Mouse (Mus musculus) lung, embryonic 16.5 days (tissue): ENCODE measurements around the gene Pelp1. TPM values are rescaled to one million over a fixed set of nuclear protein-coding genes. Genes with fewer than 3 reads are reported as not detected.

Source experiments
- ATAC-seq: fragments of 200-750 bp; cut with Nextera tagmentation; 2 replicates; pipeline ENCODE4 v1.8.0; 2017; ENCODE audit warnings: low read depth, mild to moderate bottlenecking, moderate library complexity
- H3K27ac ChIP-seq: fragments of 300-500 bp; sonication (generic); 2 replicates; pipeline ENCODE4 v1.5.1; 2014; ENCODE audit warnings: mild to moderate bottlenecking, control low read depth, low read length
- H3K27me3 ChIP-seq: fragments of 300-500 bp; sonication (generic); 2 replicates; pipeline ENCODE4 v1.6.1; 2014; ENCODE audit warnings: low read depth, low read length, mixed read lengths; ENCODE audit not compliant: control insufficient read depth, insufficient read depth
- H3K36me3 ChIP-seq: fragments of 300-500 bp; sonication (generic); 2 replicates; pipeline ENCODE4 v1.6.1; 2014; ENCODE audit warnings: low read length; ENCODE audit not compliant: control insufficient read depth, insufficient read depth
- H3K4me1 ChIP-seq: fragments of 300-500 bp; sonication (generic); replicated peaks from 2 replicates; pipeline ENCODE4 v1.6.1; 2014; ENCODE audit warnings: low read length, mixed read lengths; ENCODE audit not compliant: control insufficient read depth, insufficient read depth
- H3K4me2 ChIP-seq: fragments of 300-500 bp; sonication (generic); 2 replicates; pipeline ENCODE4 v1.6.1; 2014; ENCODE audit warnings: low read depth, low read length, control low read depth
- H3K4me3 ChIP-seq: fragments of 300-500 bp; sonication (generic); 2 replicates; pipeline ENCODE4 v1.5.1; 2014; ENCODE audit warnings: mild to moderate bottlenecking, low read length, control low read depth
- H3K9ac ChIP-seq: fragments of 300-500 bp; sonication (generic); 2 replicates; pipeline ENCODE4 v1.6.1; 2014; ENCODE audit warnings: low read length, control low read depth
- H3K9me3 ChIP-seq: fragments of 300-500 bp; sonication (generic); 2 replicates; pipeline ENCODE4 v1.6.1; 2016; ENCODE audit warnings: low read length; ENCODE audit not compliant: control insufficient read depth
- WGBS: fragments of 180-500 bp; shearing (Covaris S2); extraction: QIAGEN DNeasy Blood & Tissue Kit; methylation state at CpG from one replicate; pipeline ENCODE4 v1.1.7; 2014; 5-methylcytosine and 5-hydroxymethylcytosine counted together
- polyA plus RNA-seq: library from polyadenylated mRNA; unstranded; fragments of >200 nt; fragmentation: Nextera tagmentation; extraction: Ambion mirVana; gene quantifications from 2 replicates; pipeline ENCODE4 v1.2.1, GENCODE M21; 2015

Pelp1 gene
- 36.3 and 37.3 TPM in 2 replicates for polyA plus RNA-seq

- peak; percentile 99 for ATAC-seq
- under 1% methylated on average over 59 of the region's 59 CpGs for WGBS
Measured at GRCm38 (mm10) chr11:70409594-70410296, at the start of gene Pelp1. Gene Pelp1 (minus strand): TSS chr11:70410031.

DNA sequence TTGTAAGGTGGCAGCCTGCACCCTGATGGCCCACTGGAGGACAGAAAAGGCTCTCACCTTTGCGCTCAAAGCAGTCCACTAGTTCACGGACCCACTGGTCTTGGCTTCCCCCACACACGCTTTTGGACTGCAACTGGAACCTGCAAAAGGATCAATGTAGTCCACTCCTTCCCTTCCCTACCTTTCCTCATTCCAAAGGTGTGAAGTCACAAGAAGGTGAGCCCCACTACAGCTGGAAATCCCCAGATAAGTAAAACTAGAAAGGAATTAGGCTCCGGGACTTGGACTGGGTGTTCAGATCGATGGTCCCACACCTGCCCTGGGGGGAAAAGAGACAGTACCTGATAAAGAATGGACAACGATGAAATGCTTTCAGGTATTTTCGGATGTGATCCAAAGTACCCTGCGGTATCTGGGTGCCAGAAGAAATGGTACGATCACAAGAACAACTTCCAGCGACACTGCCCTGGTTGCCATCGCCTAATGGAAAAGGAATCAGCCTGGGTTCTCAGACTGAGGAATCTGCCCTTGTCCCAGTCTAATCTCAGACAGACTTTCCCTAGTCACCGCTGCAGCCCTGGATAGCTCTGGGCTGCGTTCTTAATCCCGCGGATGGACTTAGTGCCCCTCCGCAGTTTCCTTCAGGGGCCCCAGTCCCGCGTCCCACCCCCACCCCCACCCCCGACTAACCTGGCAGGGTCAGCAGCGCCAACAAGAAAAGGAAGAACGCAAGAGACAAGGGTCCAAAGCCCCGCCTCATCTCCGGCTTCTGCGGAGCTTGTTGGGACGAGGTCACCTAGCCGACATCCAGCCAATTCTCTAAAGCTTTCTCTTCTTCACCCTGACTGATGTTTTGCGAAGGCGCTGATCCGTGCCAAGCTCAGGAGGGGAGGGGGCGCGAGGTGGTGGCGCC is 49.1 kb upstream of the Pelp1 start, which contains the start of gene Zmynd15:
Gene Zmynd15, plus strand, starts transcription at position 746 of the 913 bp plus-strand sequence.
- H3K4me3 ChIP-seq = peak within 1 kb of the TSS; percentile 62
- 14% methylated on average over 30 of the region's 32 CpGs for WGBS
- H3K9ac ChIP-seq = peak within 1 kb of the TSS; percentile 73
- H3K36me3 ChIP-seq = no peaks in the 10 kb centered on the region
- ATAC-seq = peak; percentile 24
- peaks cover 8% of the 10 kb centered on the region for H3K4me1 ChIP-seq
- no peak within 1 kb of the TSS for H3K27ac ChIP-seq
- H3K9me3 ChIP-seq = no peaks in the 10 kb centered on the region
- peak within 1 kb of the TSS; percentile 98 for H3K4me2 ChIP-seq
- no peaks in the 10 kb centered on the region for H3K27me3 ChIP-seq

More at GRCm38 (mm10) chr11:70409594-70410296, at the start of gene Pelp1:
- Histone ChIP-seq H3K4me1 (peaks cover 17% of the 10 kb centered on the region), H3K36me3 (0 out of 2 replicates have a peak, but pooled peaks cover 3% of the 10 kb centered on the region), H3K9me3 (no peaks in the 10 kb centered on the region), H3K4me2 (peak within 1 kb of the TSS; percentile 77), H3K4me3 (peak within 1 kb of the TSS; percentile 95), H3K27ac (peak within 1 kb of the TSS; percentile 82), H3K9ac (peak within 1 kb of the TSS; percentile 99), H3K27me3 (no peaks in the 10 kb centered on the region)

DNA sequence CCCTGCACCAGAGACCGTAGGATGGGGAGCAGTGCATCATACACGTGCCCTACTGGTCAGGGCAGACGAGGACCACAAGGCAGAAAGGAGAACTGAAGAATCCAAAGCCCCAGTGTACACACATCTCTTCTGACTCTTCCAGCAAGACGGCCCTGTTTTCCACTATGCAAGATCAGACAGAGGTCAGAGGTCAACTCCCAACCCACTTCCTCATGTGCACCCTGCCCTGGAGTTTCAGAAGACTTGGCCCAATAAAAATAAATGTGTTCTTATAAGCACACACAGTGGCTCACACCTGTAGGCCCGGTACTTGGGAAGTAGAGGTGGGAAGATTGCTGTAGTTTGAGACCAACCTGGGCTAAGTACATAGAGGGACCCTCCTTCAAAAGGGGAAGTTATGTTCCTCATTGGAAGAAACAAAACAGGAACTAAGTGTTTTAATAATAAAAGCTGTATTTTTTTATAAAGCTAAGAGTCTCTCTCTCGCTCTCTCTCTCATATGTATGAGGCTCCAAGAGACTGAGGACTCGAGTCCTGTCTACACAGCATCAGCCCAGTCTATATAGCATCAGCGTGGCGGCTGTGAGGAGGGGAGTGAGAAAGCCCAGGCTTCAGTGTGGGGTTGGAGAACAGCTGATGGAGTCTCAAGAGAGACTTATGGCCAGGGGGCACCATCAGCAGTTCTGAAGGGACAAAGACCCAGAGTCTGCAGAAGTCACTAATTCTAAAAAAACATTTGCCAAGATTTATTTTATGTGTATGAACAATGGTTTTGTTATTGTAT is 43.6 kb upstream of the Pelp1 start:
- ATAC-seq = no peak
- Histone ChIP-seq H3K9ac (no peak overlapping the region), H3K4me3 (no peak overlapping the region), H3K27me3 (no peaks in the 10 kb centered on the region), H3K9me3 (no peaks in the 10 kb centered on the region), H3K4me2 (no peak overlapping the region), H3K4me1 (peaks cover 8% of the 10 kb centered on the region), H3K27ac (no peak overlapping the region), H3K36me3 (no peaks in the 10 kb centered on the region)
- 82% methylated on average over 9 of the region's 9 CpGs for WGBS

- peak within 1 kb of the TSS; percentile 99 for H3K27ac ChIP-seq
- WGBS = under 1% methylated on average over 45 of the region's 46 CpGs
- H3K27me3 ChIP-seq = no peaks in the 10 kb centered on the region
- no peaks in the 10 kb centered on the region for H3K9me3 ChIP-seq
- peak within 1 kb of the TSS; percentile 83 for H3K4me2 ChIP-seq
- ATAC-seq = peak; percentile 99
- peak within 1 kb of the TSS; percentile 91 for H3K9ac ChIP-seq
- H3K4me1 ChIP-seq = peaks cover 8% of the 10 kb centered on the region
- peak within 1 kb of the TSS; percentile 78 for H3K4me3 ChIP-seq
- no peaks in the 10 kb centered on the region for H3K36me3 ChIP-seq
Measured at GRCm38 (mm10) chr11:70451797-70452498, 42.1 kb upstream of the Pelp1 start, which contains the start of gene Med11. Gene Med11 (plus strand): TSS chr11:70451919.

DNA sequence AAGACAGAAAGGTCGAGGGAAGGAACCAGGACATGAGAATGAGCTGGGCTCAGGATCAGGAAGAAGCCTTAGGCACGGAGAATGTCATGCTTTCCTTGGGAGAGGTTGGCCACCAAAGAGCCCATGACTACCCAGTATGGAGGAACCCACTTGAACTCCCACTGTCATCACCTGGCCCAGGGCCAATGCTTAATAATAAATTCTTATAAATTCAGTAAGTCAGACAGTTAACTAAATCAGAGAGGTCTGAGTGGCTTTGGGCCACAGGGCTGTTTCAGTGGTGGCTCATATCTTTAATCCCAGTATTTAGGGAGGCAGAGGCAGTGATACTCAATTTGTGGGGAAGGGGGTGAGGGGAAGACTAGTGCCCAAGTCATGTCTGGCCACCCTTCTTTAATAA is 41.1 kb upstream of the Pelp1 start:
- 73% methylated on average over 2 of the region's 2 CpGs for WGBS
- ATAC-seq = no peak
- no peak overlapping the region for H3K27ac ChIP-seq

DNA sequence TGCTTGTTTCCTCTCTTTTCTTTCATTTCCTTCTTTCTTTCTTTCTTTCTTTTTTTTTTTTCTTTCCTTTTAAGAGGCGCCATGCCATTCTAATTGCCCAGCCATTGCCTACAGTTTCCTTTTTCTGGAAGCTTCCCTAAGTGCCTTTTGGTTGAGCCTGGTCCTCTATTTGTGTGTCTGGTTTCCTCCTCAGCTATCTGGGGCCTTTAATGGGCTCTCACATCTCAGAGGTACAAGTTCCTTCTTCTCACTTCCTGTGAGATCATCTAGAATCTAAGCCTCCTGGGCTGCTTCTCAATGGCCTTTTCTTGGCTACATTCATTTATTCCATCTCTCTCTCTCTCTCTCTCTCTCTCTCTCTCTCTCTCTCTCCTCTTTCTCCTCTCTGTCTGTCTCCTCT is 37.5 kb upstream of the Pelp1 start:
- peaks cover 1% of the 10 kb centered on the region for H3K4me1 ChIP-seq
- no peak for ATAC-seq
- WGBS = 76% methylated on average over 1 of the region's 1 CpGs

More for the DNA sequence above, 41.1 kb upstream of the Pelp1 start:
- Histone ChIP-seq H3K36me3 (no peaks in the 10 kb centered on the region), H3K4me2 (no peak overlapping the region), H3K27me3 (no peaks in the 10 kb centered on the region), H3K9me3 (no peaks in the 10 kb centered on the region), H3K4me1 (peaks cover 8% of the 10 kb centered on the region), H3K4me3 (no peak overlapping the region), H3K9ac (no peak overlapping the region)

DNA sequence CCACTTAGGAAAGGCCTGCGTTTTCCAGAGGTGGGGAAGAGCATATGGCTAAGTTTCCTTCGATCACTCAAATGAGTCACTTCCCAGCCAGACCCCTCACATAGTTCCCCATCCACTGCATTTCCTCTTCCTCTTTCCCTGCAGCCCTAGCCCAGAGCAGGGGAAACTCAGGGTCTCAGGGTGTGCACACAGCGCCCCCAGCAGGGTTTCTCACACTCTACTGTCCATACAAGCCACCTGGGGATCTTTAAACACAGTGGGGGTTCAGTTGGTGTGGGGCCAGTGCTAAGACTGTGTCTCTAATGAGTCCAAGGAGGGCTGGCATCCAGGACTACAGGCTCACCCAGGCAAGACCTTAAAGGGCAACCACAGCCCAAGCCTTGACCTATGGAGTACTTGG is 36.9 kb upstream of the Pelp1 start:
- H3K9ac ChIP-seq = no peak overlapping the region
- ATAC-seq = no peak
- no peak overlapping the region for H3K4me3 ChIP-seq
- no peaks in the 10 kb centered on the region for H3K27me3 ChIP-seq
- H3K4me1 ChIP-seq = no peaks in the 10 kb centered on the region
- 36% methylated on average over 3 of the region's 3 CpGs for WGBS
- H3K27ac ChIP-seq = no peak overlapping the region
- H3K9me3 ChIP-seq = no peaks in the 10 kb centered on the region
- H3K4me2 ChIP-seq = no peak overlapping the region
- no peaks in the 10 kb centered on the region for H3K36me3 ChIP-seq

More for the DNA sequence above, 37.5 kb upstream of the Pelp1 start:
- Histone ChIP-seq H3K9me3 (no peaks in the 10 kb centered on the region), H3K4me2 (no peak overlapping the region), H3K4me3 (no peak overlapping the region), H3K27me3 (no peaks in the 10 kb centered on the region), H3K36me3 (no peaks in the 10 kb centered on the region), H3K27ac (no peak overlapping the region), H3K9ac (no peak overlapping the region)

DNA sequence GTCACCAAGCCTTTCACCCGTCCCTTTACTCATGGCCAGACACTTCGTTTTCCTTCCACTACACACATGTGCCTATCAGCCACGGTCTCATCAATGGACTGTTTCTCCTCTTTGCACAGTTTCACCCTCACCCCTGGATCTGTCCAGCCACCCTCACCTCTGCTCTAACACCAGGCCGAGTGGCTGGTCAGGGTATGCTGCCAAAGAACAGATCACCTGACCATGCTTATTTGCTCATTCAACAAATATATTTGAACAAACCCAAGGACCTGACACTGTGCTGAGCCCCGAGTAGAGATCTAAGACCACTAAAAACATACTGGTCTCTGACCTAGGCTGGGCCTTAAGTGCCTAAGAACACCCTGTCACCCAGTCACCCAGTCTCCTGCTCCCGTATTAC is 34.8 kb upstream of the Pelp1 start:
- Histone ChIP-seq H3K9ac (no peak overlapping the region), H3K9me3 (no peaks in the 10 kb centered on the region), H3K27me3 (no peaks in the 10 kb centered on the region), H3K4me1 (no peaks in the 10 kb centered on the region), H3K36me3 (0 out of 2 replicates have a peak, but pooled peaks cover 4% of the 10 kb centered on the region), H3K27ac (no peak overlapping the region), H3K4me2 (no peak overlapping the region), H3K4me3 (no peak overlapping the region)
- ATAC-seq = peak; percentile 17; the same call in 1 of the 2 replicates
- 49% methylated on average over 6 of the region's 6 CpGs for WGBS
